Comparison of ENCODE assay signal across 10 mouse cellular contexts in genomic region chr6:91347721-91348120, GRCm38 (mm10).
DNase-seq lines count a peak whose midpoint lies in the region; ATAC-seq and TF ChIP-seq lines count a peak whose summit lies in the region.
"Had no signal": no experiment of that assay in that cellular context is flagged by ENCODE, and none has a peak within 500 bp of the region (broad histone marks: within the 10 kb centered on the region; RNA-seq: fewer than 3 reads in every experiment).

No protein-coding gene starts in this region.

- no peak overlapping the region for H3K4me3 ChIP-seq in heart, postnatal 0 days (ENCODE audit: low read depth, low read length)
- no peak overlapping the region for H3K4me3 ChIP-seq in forebrain, embryonic 14.5 days (ENCODE audit: low read depth, low read length)
- H3K4me3 ChIP-seq in midbrain, embryonic 12.5 days, result no peak overlapping the region
- H3K4me3 ChIP-seq in kidney, embryonic 16.5 days (ENCODE audit: low read length), result no peak overlapping the region
- H3K4me3 ChIP-seq: lung, embryonic 15.5 days had no signal

- TF ChIP-seq EP300 in heart, postnatal 0 days (IDR thresholded peaks at IDR 0.05; ENCODE audit: low read depth), result no peak

- no peak overlapping the region for H3K27ac ChIP-seq in heart, postnatal 0 days (ENCODE audit: low read depth)
- H3K27ac ChIP-seq in forebrain, embryonic 14.5 days (ENCODE audit: low read depth, low read length), result peak overlapping the region; percentile 94
- H3K27ac ChIP-seq in midbrain, embryonic 12.5 days (replicated peaks), result peak overlapping the region; percentile 90
- H3K27ac ChIP-seq in kidney, embryonic 16.5 days (ENCODE audit: low read length), result no peak overlapping the region
- H3K27ac ChIP-seq: lung, embryonic 15.5 days had no signal

- H3K4me1 ChIP-seq in heart, postnatal 0 days (ENCODE audit: control insufficient read depth, insufficient read depth), result no peaks in the 10 kb centered on the region
- H3K4me1 ChIP-seq in forebrain, embryonic 14.5 days (ENCODE audit: control insufficient read depth, insufficient read depth, low read length), result peaks cover 57% of the 10 kb centered on the region
- peaks cover 70% of the 10 kb centered on the region for H3K4me1 ChIP-seq in midbrain, embryonic 12.5 days
- no peaks in the 10 kb centered on the region; the same call in 1 of the 2 replicates for H3K4me1 ChIP-seq in kidney, embryonic 16.5 days (ENCODE audit: insufficient read depth, low read length)
- H3K4me1 ChIP-seq: lung, embryonic 15.5 days had no signal

- peak; percentile 6 for DNase-seq in heart, postnatal 0 days (ENCODE audit: low spot score)
- DNase-seq in heart, postnatal 14 days, result no peak
- peak; percentile 51 for DNase-seq in R1 (ENCODE audit: low read depth, low spot score)
- DNase-seq in forebrain, embryonic 14.5 days (ENCODE audit: low spot score), result peak; percentile 95
- DNase-seq in cerebellum, adult 11 months, result no peak

- H3K36me3 ChIP-seq in heart, postnatal 0 days (replicated peaks; ENCODE audit: control insufficient read depth, insufficient read depth, low read length), result no peaks in the 10 kb centered on the region
- no peaks in the 10 kb centered on the region for H3K36me3 ChIP-seq in forebrain, embryonic 14.5 days (ENCODE audit: control insufficient read depth, insufficient read depth, low read length)
- no peaks in the 10 kb centered on the region for H3K36me3 ChIP-seq in midbrain, embryonic 12.5 days
- H3K36me3 ChIP-seq in kidney, embryonic 16.5 days (ENCODE audit: insufficient read depth, low read length), result no peaks in the 10 kb centered on the region
- H3K36me3 ChIP-seq: lung, embryonic 15.5 days had no signal

- 25% methylated on average over 7 of the region's 7 CpGs for WGBS in heart, postnatal 0 days
- WGBS in forebrain, embryonic 14.5 days, result 2% methylated on average over 7 of the region's 7 CpGs
- WGBS in midbrain, embryonic 12.5 days, result 4% methylated on average over 7 of the region's 7 CpGs
- 20% methylated on average over 7 of the region's 7 CpGs for WGBS in kidney, embryonic 16.5 days

- no peak overlapping the region for H3K9ac ChIP-seq in heart, postnatal 0 days (replicated peaks; ENCODE audit: low read depth, low read length)
- 0 out of 2 replicates have a peak overlapping the region, but pooled peaks have one; percentile 25 for H3K9ac ChIP-seq in forebrain, embryonic 14.5 days (ENCODE audit: low read length)
- H3K9ac ChIP-seq in midbrain, embryonic 12.5 days (replicated peaks), result 0 out of 2 replicates have a peak overlapping the region, but pooled peaks have one; percentile 20
- H3K9ac ChIP-seq in kidney, embryonic 16.5 days (replicated peaks; ENCODE audit: low read length), result no peak overlapping the region
- H3K9ac ChIP-seq: lung, embryonic 15.5 days had no signal

- H3K9me3 ChIP-seq in heart, postnatal 0 days (replicated peaks; ENCODE audit: control insufficient read depth, low read length), result no peaks in the 10 kb centered on the region
- H3K9me3 ChIP-seq in forebrain, embryonic 14.5 days (replicated peaks; ENCODE audit: control insufficient read depth, low read length), result no peaks in the 10 kb centered on the region
- H3K9me3 ChIP-seq in midbrain, embryonic 12.5 days, result no peaks in the 10 kb centered on the region
- H3K9me3 ChIP-seq in kidney, embryonic 16.5 days (ENCODE audit: low read length), result no peaks in the 10 kb centered on the region
- H3K9me3 ChIP-seq: lung, embryonic 15.5 days had no signal

- no peak for TF ChIP-seq CTCF in heart, postnatal 0 days (IDR thresholded peaks at IDR 0.05; ENCODE audit: low read depth)

- intact Hi-C loops in heart, postnatal 14 days (cut with DNase I), result no loop called here

- ATAC-seq in heart, postnatal 0 days (ENCODE audit: insufficient read depth, low read depth), result no peak
- peak; percentile 85 for ATAC-seq in forebrain, embryonic 14.5 days
- peak; percentile 50 for ATAC-seq in midbrain, embryonic 12.5 days (ENCODE audit: low FRiP score, low read depth)
- no peak for ATAC-seq in megakaryocyte, adult 5-6 weeks (ENCODE audit: poor library complexity, severe bottlenecking)
- ATAC-seq in kidney, embryonic 16.5 days (ENCODE audit: low FRiP score, low TSS enrichment), result no peak
- ATAC-seq: Patski had no signal

- peaks cover 35% of the 10 kb centered on the region for H3K27me3 ChIP-seq in heart, postnatal 0 days (ENCODE audit: control insufficient read depth, insufficient read depth, low read length)
- no peaks in the 10 kb centered on the region for H3K27me3 ChIP-seq in forebrain, embryonic 14.5 days (replicated peaks; ENCODE audit: control insufficient read depth, insufficient read depth, low read length)
- H3K27me3 ChIP-seq in midbrain, embryonic 12.5 days, result peaks cover 34% of the 10 kb centered on the region
- H3K27me3 ChIP-seq in kidney, embryonic 16.5 days (ENCODE audit: insufficient read depth, low read length), result no peaks in the 10 kb centered on the region
- H3K27me3 ChIP-seq: lung, embryonic 15.5 days; Patski had no signal

- no peak overlapping the region for H3K4me2 ChIP-seq in heart, postnatal 0 days (ENCODE audit: low read depth, low read length)
- peak overlapping the region; percentile 24; the same call in 1 of the 2 replicates for H3K4me2 ChIP-seq in forebrain, embryonic 14.5 days (ENCODE audit: low read length)
- peak overlapping the region; percentile 27 for H3K4me2 ChIP-seq in midbrain, embryonic 12.5 days (replicated peaks)
- no peak overlapping the region for H3K4me2 ChIP-seq in kidney, embryonic 16.5 days (replicated peaks; ENCODE audit: low read depth, low read length)
- H3K4me2 ChIP-seq: lung, embryonic 15.5 days had no signal

Comparison
In these comparisons a context has a peak if more than half of its experiments do, and no peak if none do; other contexts are left out.
1. DNase-seq: peak in heart, postnatal 0 days (single experiment), R1 (single experiment) and forebrain, embryonic 14.5 days (single experiment); none in heart, postnatal 14 days (0 of 2) and cerebellum, adult 11 months (single experiment).
2. ATAC-seq: peak in forebrain, embryonic 14.5 days (single experiment) and midbrain, embryonic 12.5 days (single experiment); none in heart, postnatal 0 days (single experiment), megakaryocyte, adult 5-6 weeks (single experiment) and kidney, embryonic 16.5 days (single experiment).
3. H3K27ac ChIP-seq: peak in forebrain, embryonic 14.5 days (single experiment) and midbrain, embryonic 12.5 days (single experiment); none in heart, postnatal 0 days (single experiment) and kidney, embryonic 16.5 days (single experiment).
4. H3K4me2 ChIP-seq: peak in forebrain, embryonic 14.5 days (single experiment) and midbrain, embryonic 12.5 days (single experiment); none in heart, postnatal 0 days (single experiment) and kidney, embryonic 16.5 days (single experiment).
5. H3K9ac ChIP-seq: peak in forebrain, embryonic 14.5 days (single experiment) and midbrain, embryonic 12.5 days (single experiment); none in heart, postnatal 0 days (single experiment) and kidney, embryonic 16.5 days (single experiment).